Mouse (Mus musculus): Measurements from ENCODE around the gene 9230113P08Rik.
"Not testable (repeated sequence)": the region's sequence is repeated elsewhere in the genome, so short reads cannot be mapped to it uniquely, and the experiment has no call there.

9230113P08Rik gene

GRCm38 (mm10) chr9:35908123-35908522, at the start of gene 9230113P08Rik:
Gene 9230113P08Rik, plus strand, starts transcription at chr9:35908423.
- not testable (repeated sequence) for DNase-seq

- DNase-seq = not testable (repeated sequence)
These were observed 15.1 kb upstream of the 9230113P08Rik start for GRCm38 (mm10) chr9:35893112-35893511.

- no peak for DNase-seq
These were observed 3.7 kb upstream of the 9230113P08Rik start for GRCm38 (mm10) chr9:35904494-35904893.

- no peak for DNase-seq
These were observed 22.6 kb downstream of the 9230113P08Rik start for GRCm38 (mm10) chr9:35930817-35931216.
